Mouse (Mus musculus) heart, embryonic 15.5 days (tissue): ENCODE results near the gene Rgs9. TPM values are rescaled to one million over a fixed set of nuclear protein-coding genes. Genes with fewer than 3 reads are reported as not detected.
"Not testable (repeated sequence)": the region's sequence is repeated elsewhere in the genome, so short reads cannot be mapped to it uniquely, and the experiment has no call there.

Source experiments
- ATAC-seq: fragments of 200-750 bp; cut with Nextera tagmentation; replicated peaks from 2 replicates; pipeline ENCODE4 v1.8.0; 2017; ENCODE audit warnings: low read depth, moderate TSS enrichment; ENCODE audit not compliant: insufficient number of reproducible peaks, insufficient read depth, low FRiP score
- H3K27ac ChIP-seq: fragments of 300-500 bp; sonication (generic); 2 replicates; pipeline ENCODE4 v1.5.1; 2015; ENCODE audit warnings: mild to moderate bottlenecking, inconsistent platforms
- H3K27me3 ChIP-seq: fragments of 300-500 bp; sonication (generic); 2 replicates; pipeline ENCODE4 v1.6.1; 2015; ENCODE audit warnings: inconsistent platforms
- H3K36me3 ChIP-seq: fragments of 300-500 bp; sonication (generic); 2 replicates; pipeline ENCODE4 v1.6.1; 2015; ENCODE audit warnings: mild to moderate bottlenecking, inconsistent platforms
- H3K4me1 ChIP-seq: fragments of 300-500 bp; sonication (generic); replicated peaks from 2 replicates; pipeline ENCODE4 v1.6.1; 2015; ENCODE audit warnings: inconsistent platforms
- H3K4me2 ChIP-seq: fragments of 300-500 bp; sonication (generic); 2 replicates; pipeline ENCODE4 v1.6.1; 2015; ENCODE audit warnings: inconsistent platforms, mild to moderate bottlenecking, moderate library complexity
- H3K4me3 ChIP-seq: fragments of 300-500 bp; sonication (generic); 2 replicates; pipeline ENCODE4 v1.5.1; 2015; ENCODE audit warnings: mild to moderate bottlenecking, inconsistent platforms
- H3K9ac ChIP-seq: fragments of 300-500 bp; sonication (generic); 2 replicates; pipeline ENCODE4 v1.6.1; 2015; ENCODE audit warnings: mild to moderate bottlenecking, inconsistent platforms
- H3K9me3 ChIP-seq: fragments of 300-500 bp; sonication (generic); replicated peaks from 2 replicates; pipeline ENCODE4 v1.6.1; 2016; ENCODE audit warnings: inconsistent platforms
- WGBS: fragments of 180-500 bp; shearing (Covaris S2); methylation state at CpG from one replicate; pipeline ENCODE4 v1.1.7; 2015; ENCODE audit warnings: mixed read lengths; 5-methylcytosine and 5-hydroxymethylcytosine counted together
- polyA plus RNA-seq: library from polyadenylated mRNA; unstranded; fragments of >200 nt; fragmentation: Nextera tagmentation; extraction: Ambion mirVana; gene quantifications from 2 replicates; pipeline ENCODE4 v1.2.1, GENCODE M21; 2015

The Rgs9 gene
- 0.59 and 1.3 TPM in 2 replicates for polyA plus RNA-seq

GRCm38 (mm10) chr11:109297710-109298375 lies at the start of gene Rgs9:
Gene Rgs9, minus strand, starts transcription at chr11:109298129.
- Histone ChIP-seq H3K9ac (peak within 1 kb of the TSS; percentile 52), H3K36me3 (no peaks in the 10 kb centered on the region), H3K9me3 (no peaks in the 10 kb centered on the region), H3K4me2 (peak within 1 kb of the TSS; percentile 87), H3K4me1 (peaks cover 7% of the 10 kb centered on the region), H3K4me3 (peak within 1 kb of the TSS; percentile 53), H3K27ac (no peak within 1 kb of the TSS), H3K27me3 (peaks cover 22% of the 10 kb centered on the region; the same call in 1 of the 2 replicates)
- WGBS: 8% methylated on average over 37 of the region's 37 CpGs
- ATAC-seq: peak; percentile 94

GRCm38 (mm10) chr11:109347242-109347959 lies 49.5 kb upstream of the Rgs9 start:
- H3K4me2 ChIP-seq: peak overlapping the region; percentile 35
- H3K4me1 ChIP-seq: peaks cover 47% of the 10 kb centered on the region
- WGBS: 8% methylated on average over 10 of the region's 10 CpGs
- no peaks in the 10 kb centered on the region for H3K27me3 ChIP-seq
- H3K9ac ChIP-seq: no peak overlapping the region
- no peaks in the 10 kb centered on the region for H3K36me3 ChIP-seq
- peak overlapping the region; percentile 77 for H3K27ac ChIP-seq
- no peak overlapping the region for H3K4me3 ChIP-seq
- H3K9me3 ChIP-seq: no peaks in the 10 kb centered on the region
- peak; percentile 95 for ATAC-seq

- no peaks in the 10 kb centered on the region for H3K27me3 ChIP-seq
- no peak for ATAC-seq
- 15% methylated on average over 10 of the region's 10 CpGs for WGBS
- H3K36me3 ChIP-seq: no peaks in the 10 kb centered on the region
- H3K27ac ChIP-seq: peak overlapping the region; percentile 53
- no peak overlapping the region for H3K4me3 ChIP-seq
- H3K4me2 ChIP-seq: peak overlapping the region; percentile 47
- H3K9me3 ChIP-seq: no peaks in the 10 kb centered on the region
- no peak overlapping the region for H3K9ac ChIP-seq
- H3K4me1 ChIP-seq: peaks cover 45% of the 10 kb centered on the region
Measured at GRCm38 (mm10) chr11:109343991-109344599, 46.2 kb upstream of the Rgs9 start.

GRCm38 (mm10) chr11:109343558-109343957 lies 45.6 kb upstream of the Rgs9 start:
- Histone ChIP-seq H3K27me3 (no peaks in the 10 kb centered on the region), H3K4me3 (no peak overlapping the region), H3K36me3 (no peaks in the 10 kb centered on the region), H3K9ac (no peak overlapping the region), H3K9me3 (no peaks in the 10 kb centered on the region), H3K4me2 (peak overlapping the region; percentile 47), H3K27ac (peak overlapping the region; percentile 53), H3K4me1 (peaks cover 42% of the 10 kb centered on the region)
- no peak for ATAC-seq
- WGBS: 27% methylated on average over 7 of the region's 7 CpGs

GRCm38 (mm10) chr11:109342666-109343065 lies 44.7 kb upstream of the Rgs9 start:
- not testable (repeated sequence) for H3K36me3 ChIP-seq, H3K4me2 ChIP-seq, H3K4me3 ChIP-seq, H3K9ac ChIP-seq, H3K27me3 ChIP-seq, H3K27ac ChIP-seq, H3K9me3 ChIP-seq, ATAC-seq
- peaks cover 33% of the 10 kb centered on the region for H3K4me1 ChIP-seq
- WGBS: 84% methylated on average over 4 of the region's 4 CpGs

- no peak for ATAC-seq
- Histone ChIP-seq H3K4me3 (no peak overlapping the region), H3K27me3 (no peaks in the 10 kb centered on the region), H3K9me3 (no peaks in the 10 kb centered on the region), H3K4me2 (no peak overlapping the region), H3K27ac (no peak overlapping the region), H3K36me3 (no peaks in the 10 kb centered on the region), H3K4me1 (peaks cover 18% of the 10 kb centered on the region), H3K9ac (no peak overlapping the region)
- 72% methylated on average over 5 of the region's 5 CpGs for WGBS
Measured at GRCm38 (mm10) chr11:109340541-109340940, 42.6 kb upstream of the Rgs9 start.

- 92% methylated on average over 8 of the region's 8 CpGs for WGBS
- Histone ChIP-seq H3K4me2 (no peak overlapping the region), H3K9me3 (no peaks in the 10 kb centered on the region), H3K4me3 (no peak overlapping the region), H3K27ac (no peak overlapping the region), H3K27me3 (no peaks in the 10 kb centered on the region), H3K36me3 (no peaks in the 10 kb centered on the region), H3K9ac (no peak overlapping the region), H3K4me1 (peaks cover 14% of the 10 kb centered on the region)
- no peak for ATAC-seq
Measured at GRCm38 (mm10) chr11:109339155-109339938, 41.4 kb upstream of the Rgs9 start.

GRCm38 (mm10) chr11:109335890-109336289 lies 38.0 kb upstream of the Rgs9 start:
- no peak for ATAC-seq
- 54% methylated on average over 6 of the region's 6 CpGs for WGBS
- H3K27me3 ChIP-seq: no peaks in the 10 kb centered on the region
- no peak overlapping the region for H3K9ac ChIP-seq
- peaks cover 8% of the 10 kb centered on the region for H3K4me1 ChIP-seq
- no peak overlapping the region for H3K27ac ChIP-seq
- H3K36me3 ChIP-seq: no peaks in the 10 kb centered on the region
- H3K4me3 ChIP-seq: no peak overlapping the region
- H3K9me3 ChIP-seq: no peaks in the 10 kb centered on the region
- H3K4me2 ChIP-seq: no peak overlapping the region

- H3K9me3 ChIP-seq: no peaks in the 10 kb centered on the region
- H3K9ac ChIP-seq: no peak overlapping the region
- H3K4me1 ChIP-seq: peaks cover 8% of the 10 kb centered on the region
- H3K4me3 ChIP-seq: no peak overlapping the region
- H3K27ac ChIP-seq: no peak overlapping the region
- 84% methylated on average over 4 of the region's 4 CpGs for WGBS
- no peaks in the 10 kb centered on the region for H3K36me3 ChIP-seq
- no peak overlapping the region for H3K4me2 ChIP-seq
- ATAC-seq: no peak
- no peaks in the 10 kb centered on the region for H3K27me3 ChIP-seq
Measured at GRCm38 (mm10) chr11:109334773-109335172, 36.8 kb upstream of the Rgs9 start.

GRCm38 (mm10) chr11:109332722-109333121 lies 34.8 kb upstream of the Rgs9 start:
- Histone ChIP-seq H3K4me1 (peaks cover 8% of the 10 kb centered on the region), H3K27ac (no peak overlapping the region), H3K27me3 (no peaks in the 10 kb centered on the region), H3K4me3 (no peak overlapping the region), H3K9me3 (no peaks in the 10 kb centered on the region), H3K9ac (no peak overlapping the region), H3K36me3 (no peaks in the 10 kb centered on the region), H3K4me2 (no peak overlapping the region)
- ATAC-seq: no peak
- WGBS: 52% methylated on average over 6 of the region's 6 CpGs

- Histone ChIP-seq H3K27ac (no peak overlapping the region), H3K36me3 (no peaks in the 10 kb centered on the region), H3K9me3 (no peaks in the 10 kb centered on the region), H3K27me3 (no peaks in the 10 kb centered on the region), H3K9ac (peak overlapping the region; percentile 53), H3K4me2 (peak overlapping the region; percentile 70), H3K4me3 (peak overlapping the region; percentile 52), H3K4me1 (peaks cover 8% of the 10 kb centered on the region)
- ATAC-seq: peak; percentile 85
- 7% methylated on average over 6 of the region's 6 CpGs for WGBS
Measured at GRCm38 (mm10) chr11:109331424-109331824, 33.5 kb upstream of the Rgs9 start.
